Comparison of ENCODE assay signal across 8 mouse cellular contexts in the genomic region with DNA sequence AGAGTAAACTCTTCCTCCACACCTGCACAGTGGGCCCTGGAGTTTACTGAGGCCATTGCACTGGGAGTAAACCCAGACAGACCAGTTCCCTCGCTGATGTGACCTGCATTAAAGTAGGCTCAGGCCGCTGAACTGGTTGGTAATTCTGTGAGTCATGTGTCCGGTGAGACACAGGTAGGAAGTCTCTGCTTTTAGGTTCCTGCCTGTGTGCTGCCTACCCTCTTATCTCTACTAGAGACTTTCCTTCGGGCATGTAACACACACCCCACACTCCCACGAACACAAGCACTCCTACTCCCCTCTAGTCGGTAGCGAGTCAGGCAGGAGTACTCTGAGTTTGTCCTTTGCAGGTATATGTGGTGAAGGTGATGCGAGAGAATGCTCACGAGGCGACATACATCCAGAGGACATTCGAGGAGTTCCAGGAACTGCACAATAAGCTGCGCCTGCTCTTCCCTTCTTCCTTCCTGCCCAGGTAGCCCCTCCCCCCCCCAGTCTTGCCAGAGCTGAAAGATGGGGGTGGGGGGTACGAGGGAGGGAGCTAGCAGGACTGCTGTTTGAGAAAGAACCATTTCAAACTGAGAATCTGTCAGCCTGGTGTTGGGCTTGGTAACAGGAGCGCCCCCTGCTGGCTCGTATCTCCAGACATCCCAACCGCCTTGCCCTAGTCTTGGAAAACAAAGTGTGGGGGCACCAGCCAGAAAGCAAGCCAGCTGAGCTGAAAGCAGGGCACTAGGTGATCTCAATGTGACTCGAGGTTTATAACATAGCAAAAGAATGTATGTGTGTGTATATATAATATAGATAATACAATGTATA. TPM values are rescaled to one million over a fixed set of nuclear protein-coding genes. Genes with fewer than 3 reads are reported as not detected.
DNase-seq lines count a peak whose midpoint lies in the region; ATAC-seq and TF ChIP-seq lines count a peak whose summit lies in the region.

No protein-coding gene starts in this region.

- ATAC-seq in embryonic facial prominence, embryonic 11.5 days (replicated peaks; ENCODE audit: insufficient number of reproducible peaks, low FRiP score, low TSS enrichment, low read depth), result no peak
- ATAC-seq in liver, embryonic 14.5 days (ENCODE audit: insufficient read depth), result peak; percentile 43; the same call in 1 of the 2 replicates

- H3K9ac ChIP-seq in embryonic facial prominence, embryonic 11.5 days (replicated peaks; ENCODE audit: low read length), result no peak overlapping the region
- H3K9ac ChIP-seq in liver, embryonic 14.5 days (replicated peaks), result no peak overlapping the region

- TF ChIP-seq CTCF in liver, embryonic 14.5 days (IDR thresholded peaks at IDR 0.05; ENCODE audit: low read depth), result peak; percentile 93

- peaks cover 2% of the 10 kb centered on the region; the same call in 1 of the 2 replicates for H3K36me3 ChIP-seq in embryonic facial prominence, embryonic 11.5 days (replicated peaks; ENCODE audit: control insufficient read depth, insufficient read depth, low read depth, low read length)
- no peaks in the 10 kb centered on the region for H3K36me3 ChIP-seq in liver, embryonic 14.5 days (replicated peaks; ENCODE audit: control insufficient read depth, insufficient read depth, low read depth)

- H3K4me3 ChIP-seq in embryonic facial prominence, embryonic 11.5 days (ENCODE audit: low read depth, low read length), result no peak overlapping the region
- no peak overlapping the region for H3K4me3 ChIP-seq in liver, embryonic 14.5 days (ENCODE audit: insufficient read depth in 1 of 2, low read depth in 2 of 2, low read length in 2 of 2)

- H3K27me3 ChIP-seq in embryonic facial prominence, embryonic 11.5 days (ENCODE audit: control insufficient read depth, insufficient read depth, low read length), result no peaks in the 10 kb centered on the region
- H3K27me3 ChIP-seq in liver, embryonic 14.5 days (ENCODE audit: control insufficient read depth, insufficient read depth, low read length), result no peaks in the 10 kb centered on the region

- no peak overlapping the region for H3K4me2 ChIP-seq in embryonic facial prominence, embryonic 11.5 days (ENCODE audit: low read depth, low read length)
- no peak overlapping the region for H3K4me2 ChIP-seq in liver, embryonic 14.5 days (ENCODE audit: low read depth)

- no peaks in the 10 kb centered on the region for H3K4me1 ChIP-seq in embryonic facial prominence, embryonic 11.5 days (ENCODE audit: control insufficient read depth, insufficient read depth, low read length)
- H3K4me1 ChIP-seq in liver, embryonic 14.5 days (replicated peaks; ENCODE audit: control insufficient read depth in 2 of 2, insufficient read depth in 2 of 2, low read length in 1 of 2), result 0 out of 4 replicates have a peak, but pooled peaks cover 0 to 3% of the 10 kb centered on the region in 2 experiments

- H3K9me3 ChIP-seq in embryonic facial prominence, embryonic 11.5 days (replicated peaks; ENCODE audit: control insufficient read depth, low read length), result no peaks in the 10 kb centered on the region
- H3K9me3 ChIP-seq in liver, embryonic 14.5 days (ENCODE audit: control insufficient read depth, low read length), result no peaks in the 10 kb centered on the region

- TF ChIP-seq EP300 in liver, embryonic 14.5 days (IDR thresholded peaks at IDR 0.05; ENCODE audit: low read depth), result no peak

- DNase-seq in CD4-positive, CD25-positive, alpha-beta regulatory T cell, adult 2 months (ENCODE audit: low read depth, low spot score), result peak; percentile 87
- peak; percentile 84 for DNase-seq in adrenal gland, postnatal 10 days
- peak; percentile 81 for DNase-seq in embryonic facial prominence, embryonic 11.5 days (ENCODE audit: low spot score)
- peak; percentile 35 to 65 for DNase-seq in heart, adult 9 months (ENCODE audit: low spot score in 2 of 2)
- DNase-seq in kidney, postnatal 14 days, result peak; percentile 83
- DNase-seq in liver, embryonic 14.5 days (ENCODE audit: low read depth in 3 of 3, low spot score in 3 of 3), result peak in 2 of 3 experiments; percentile 43
- DNase-seq in retina, adult 2 months (ENCODE audit: low read depth, low spot score), result peak; percentile 43
- DNase-seq in thymus, postnatal 14 days, result peak; percentile 79

- 38% methylated on average over 17 of the region's 17 CpGs for WGBS in embryonic facial prominence, embryonic 11.5 days
- WGBS in liver, embryonic 14.5 days (ENCODE audit: insufficient replicate concordance), result 33% methylated on average over 17 of the region's 17 CpGs

- H3K27ac ChIP-seq in embryonic facial prominence, embryonic 11.5 days (replicated peaks; ENCODE audit: low read depth, low read length), result no peak overlapping the region
- H3K27ac ChIP-seq in liver, embryonic 14.5 days, result no peak overlapping the region

RNA-seq across cellular contexts. Expression of a gene that starts 29.8 kb away (rescaled TPM):
- 100 to 1,000 TPM in 1 of 2 experiments, 10 to 100 TPM in 1; 83.1 to 108 TPM for total RNA-seq in adrenal gland, postnatal 10 days (2021)
- polyA plus RNA-seq in embryonic facial prominence, embryonic 11.5 days (2014; fragmentation: Nextera tagmentation; extraction: Ambion mirVana), result 41.5 and 42.1 TPM in 2 replicates
- 21.3 and 26.9 TPM in 2 replicates for polyA plus RNA-seq in liver, embryonic 14.5 days (2012; rRNA removed)
- 33.4 and 40.5 TPM in 2 replicates for polyA plus RNA-seq in liver, embryonic 14.5 days (2014; fragmentation: Nextera tagmentation; extraction: Ambion mirVana)

RNA-seq across cellular contexts. Expression of a gene that starts 55.7 kb away (rescaled TPM):
- total RNA-seq in adrenal gland, postnatal 10 days (2021), result 10 to 100 TPM in 1 of 2 experiments, 1 to 10 TPM in 1; 8.8 to 14.1 TPM
- 6.5 and 8.2 TPM in 2 replicates for polyA plus RNA-seq in embryonic facial prominence, embryonic 11.5 days (2014; fragmentation: Nextera tagmentation; extraction: Ambion mirVana)
- polyA plus RNA-seq in liver, embryonic 14.5 days (2012; rRNA removed), result 0.76 and 0.83 TPM in 2 replicates
- polyA plus RNA-seq in liver, embryonic 14.5 days (2014; fragmentation: Nextera tagmentation; extraction: Ambion mirVana), result 0.48 and 0.75 TPM in 2 replicates
